Mouse (Mus musculus): ENCODE data around the gene Bpifb1.
"Not testable (repeated sequence)": the region's sequence is repeated elsewhere in the genome, so short reads cannot be mapped to it uniquely, and the experiment has no call there.

The Bpifb1 gene

DNA sequence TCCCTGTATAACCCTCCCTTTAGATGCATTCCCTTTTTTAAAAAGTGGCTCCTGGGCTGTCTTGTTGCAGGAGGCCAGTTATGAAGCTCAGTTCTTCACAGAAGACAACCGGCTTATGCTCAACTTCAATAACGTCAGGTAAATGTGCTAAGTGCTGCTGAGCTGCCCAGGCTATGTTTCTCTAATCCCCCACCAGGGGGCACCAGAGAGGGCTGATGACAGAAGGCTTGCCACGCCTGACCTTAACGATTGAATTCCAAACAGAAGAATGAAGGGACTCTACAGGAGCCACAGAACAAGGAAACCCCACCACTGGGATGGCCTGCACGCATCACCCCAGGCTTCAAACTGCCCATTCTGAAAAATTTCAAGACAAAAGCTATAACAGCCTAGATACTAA, 24.6 kb downstream of the Bpifb1 start:
- DNase-seq = peak in 1 of 2 experiments; percentile 66

DNA sequence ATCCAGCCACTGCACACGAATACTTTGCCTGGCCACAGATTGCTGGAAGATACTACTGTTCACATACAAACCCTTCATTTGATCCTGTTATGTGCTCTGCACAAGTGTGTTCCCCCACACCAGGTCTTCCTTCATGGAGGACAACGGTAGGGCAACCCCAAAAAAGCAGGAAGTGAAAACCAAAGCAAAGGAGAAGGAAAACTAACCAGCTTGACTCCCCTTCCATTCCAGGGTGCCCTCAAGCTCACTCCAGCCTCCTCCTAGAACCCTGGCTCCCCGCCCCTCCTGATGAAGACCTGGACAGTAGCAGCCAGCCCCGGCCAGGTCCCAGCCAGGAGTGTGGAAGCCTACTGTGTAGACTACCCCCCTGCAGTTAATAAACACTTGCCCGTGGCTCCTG, 29.3 kb downstream of the Bpifb1 start:
- DNase-seq = no peak

DNA sequence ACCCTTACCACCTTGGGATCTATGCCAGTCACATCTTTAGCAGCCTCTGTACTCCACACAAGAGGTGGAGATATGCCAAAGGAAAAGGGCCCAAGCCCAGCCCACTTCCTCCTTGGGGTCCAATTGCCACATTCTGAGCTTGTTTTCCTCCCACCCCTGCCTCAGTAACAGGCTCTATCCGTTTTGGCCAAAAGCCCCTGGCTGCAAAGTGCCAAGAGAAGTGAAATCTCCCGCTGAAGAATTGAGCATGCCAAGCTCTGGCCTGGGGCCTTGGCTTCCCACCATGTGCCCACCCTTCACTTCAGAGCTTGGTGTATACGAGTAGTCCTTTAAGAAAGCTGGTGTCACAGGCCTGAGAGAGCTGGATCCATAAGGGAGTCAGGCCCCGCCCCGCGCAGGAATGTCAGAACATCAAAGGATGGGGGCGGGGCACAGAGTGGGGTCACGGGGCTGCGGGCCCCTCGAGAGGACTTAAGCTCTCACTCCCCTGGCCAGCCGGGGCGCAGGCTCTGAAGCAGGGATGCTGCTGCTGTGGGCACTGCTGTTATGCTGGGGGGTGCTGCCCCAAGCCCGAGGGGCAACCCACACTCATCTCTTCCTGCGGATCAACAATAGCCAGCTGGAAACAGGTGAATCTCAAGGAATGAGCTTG, 32.8 kb downstream of the Bpifb1 start, which contains the start of gene Bpifb5:
TSS of gene Bpifb5 (plus strand) at position 478 of the 652 bp plus-strand sequence.
- no peak for DNase-seq

DNA sequence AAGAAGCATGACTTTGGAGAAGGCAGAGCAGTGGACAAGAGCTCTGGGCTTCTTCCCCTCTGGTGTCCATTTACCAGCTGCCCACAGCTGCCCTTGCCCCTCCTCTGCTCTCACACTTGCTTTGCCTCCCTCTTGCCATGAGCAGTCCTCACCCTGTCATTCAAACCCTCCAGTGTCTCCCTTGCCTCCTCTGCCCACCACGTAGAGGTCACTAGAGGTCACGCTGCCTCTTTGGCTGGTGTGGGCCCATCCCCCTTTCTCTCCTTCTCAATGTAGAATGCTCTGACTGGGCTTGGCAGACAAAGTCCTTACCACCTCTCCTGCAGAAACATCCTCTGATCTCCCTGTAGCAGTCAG, 33.3 kb downstream of the Bpifb1 start:
- no peak for DNase-seq

DNA sequence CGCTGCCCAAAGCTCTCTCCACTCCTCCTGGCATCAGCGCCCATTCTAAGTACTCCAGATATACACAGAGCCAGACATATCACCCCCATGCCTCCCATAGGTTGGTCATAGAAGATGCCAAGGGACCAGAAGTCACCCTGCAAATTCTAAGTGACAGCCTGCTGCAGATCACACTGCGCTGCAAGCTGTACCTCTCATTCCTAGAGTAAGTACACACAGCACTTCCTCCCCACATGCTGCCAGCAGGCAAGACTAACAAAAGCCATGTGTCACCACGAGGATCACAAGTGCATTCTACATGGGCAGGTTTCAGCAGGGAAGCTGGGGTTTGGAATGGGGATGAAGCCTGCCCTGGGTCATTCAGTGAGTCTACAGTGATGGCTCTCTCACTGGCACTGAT, 36.4 kb downstream of the Bpifb1 start:
- no peak for DNase-seq

DNA sequence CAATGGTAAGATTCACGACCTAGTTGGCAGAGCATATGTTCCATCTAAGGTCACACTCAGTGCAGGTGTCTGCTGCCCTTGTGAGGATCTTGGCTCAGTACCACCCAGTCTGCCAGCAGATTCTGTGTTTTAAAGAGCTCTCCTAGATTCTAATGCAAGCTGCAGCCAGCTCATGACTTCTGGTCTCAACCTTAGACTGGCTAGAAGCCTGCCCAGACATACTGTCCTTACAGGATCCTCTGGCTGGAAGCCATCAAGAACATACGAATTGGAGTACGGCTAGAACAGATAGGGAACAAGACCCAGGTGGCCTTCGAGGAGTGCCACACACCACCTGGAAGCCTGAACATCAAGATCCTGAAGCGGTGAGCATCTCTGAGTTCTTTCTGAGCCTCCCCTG, 37.2 kb downstream of the Bpifb1 start:
- no peak for DNase-seq

DNA sequence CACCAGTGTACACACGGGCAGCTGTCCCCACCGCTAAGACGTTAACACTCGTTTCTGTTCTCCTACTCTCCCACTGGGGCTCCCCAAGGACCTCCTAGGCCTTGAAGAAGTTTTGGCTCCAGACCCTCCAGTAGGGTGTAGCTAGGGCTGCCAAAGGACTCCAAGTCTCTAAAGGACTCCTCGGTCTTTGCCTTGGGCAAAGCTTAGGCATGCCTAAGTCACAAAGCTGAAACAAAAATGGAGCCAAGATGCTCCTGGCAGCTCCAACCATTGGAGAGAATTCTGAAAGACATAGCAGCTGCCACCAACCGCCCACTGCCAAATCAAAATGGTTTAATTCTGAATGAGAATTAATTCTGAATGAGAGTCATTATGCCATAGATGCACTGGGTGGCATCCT, 42.8 kb downstream of the Bpifb1 start:
- DNase-seq = no peak

DNA sequence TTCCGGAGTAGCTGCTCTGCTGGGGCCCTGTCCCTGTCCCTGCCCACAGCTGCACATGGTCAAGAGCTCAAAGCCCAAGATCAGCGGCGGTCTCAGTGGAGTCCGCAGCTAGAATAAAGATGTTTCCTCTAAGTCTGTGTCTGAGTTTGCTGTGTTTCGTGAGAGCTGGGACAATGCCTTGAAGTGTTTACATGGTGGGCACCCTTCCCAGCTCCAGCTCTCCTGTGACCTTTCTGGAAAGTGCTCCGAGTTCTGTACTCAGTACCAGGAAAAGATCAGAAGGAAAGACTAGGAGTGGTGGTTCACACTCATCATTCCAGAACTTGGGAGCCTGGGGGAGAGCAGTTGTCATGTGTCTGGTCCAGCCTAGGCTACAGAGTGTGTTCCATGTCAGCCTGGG, 50.2 kb downstream of the Bpifb1 start:
- DNase-seq = no peak

DNA sequence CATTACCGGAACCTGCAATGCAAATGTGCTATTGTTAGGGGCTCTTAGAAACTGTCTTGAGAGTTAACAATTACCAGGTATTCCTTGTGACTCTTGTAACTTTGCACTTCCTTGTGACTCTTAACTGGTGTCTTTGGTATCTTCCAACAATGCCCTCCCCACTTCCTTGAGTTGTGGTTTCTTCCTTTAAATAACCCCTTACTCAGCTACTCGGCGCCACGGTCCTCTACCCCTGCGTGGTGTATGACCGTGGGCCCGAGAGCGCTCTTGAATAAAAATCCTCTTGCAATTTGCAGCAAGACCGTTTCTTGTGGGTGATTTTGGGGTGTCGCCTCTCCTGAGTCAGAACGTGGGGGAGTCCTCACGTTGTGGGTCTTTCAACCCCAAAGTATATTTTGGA, 52.1 kb downstream of the Bpifb1 start:
- DNase-seq = not testable (repeated sequence)

DNA sequence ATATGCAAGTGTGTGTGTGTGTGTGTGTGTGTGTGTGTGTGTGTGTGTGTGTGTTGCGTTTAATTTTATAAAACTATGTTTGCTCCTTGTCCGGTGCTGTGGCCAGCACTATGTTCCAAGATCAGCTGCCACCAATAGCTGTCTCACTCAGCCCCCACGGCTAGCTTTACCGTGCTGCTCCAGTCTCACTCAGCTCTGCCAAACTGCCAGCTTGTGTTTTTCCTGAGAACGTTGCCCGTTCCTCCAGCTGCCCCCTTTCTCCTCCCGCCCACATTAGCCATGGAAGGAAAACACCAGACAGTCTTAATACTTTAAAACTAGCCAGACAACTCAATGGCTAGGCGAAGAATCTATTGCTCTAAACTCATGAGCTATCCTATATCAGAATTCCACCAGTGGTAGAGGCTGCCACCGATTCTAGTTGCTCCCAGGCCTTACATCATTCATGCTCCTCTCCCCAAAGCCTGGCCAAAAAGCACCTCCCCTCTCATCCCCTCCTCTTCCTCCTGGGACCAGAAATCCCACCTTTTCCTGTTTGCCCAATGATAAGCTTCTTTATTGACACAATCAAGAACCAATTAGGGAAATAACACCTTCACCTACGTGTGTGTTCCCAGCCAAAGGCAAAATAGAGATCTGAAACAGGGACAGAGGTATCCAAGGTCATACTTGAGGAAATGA, 52.9 kb downstream of the Bpifb1 start:
- no peak for DNase-seq

DNA sequence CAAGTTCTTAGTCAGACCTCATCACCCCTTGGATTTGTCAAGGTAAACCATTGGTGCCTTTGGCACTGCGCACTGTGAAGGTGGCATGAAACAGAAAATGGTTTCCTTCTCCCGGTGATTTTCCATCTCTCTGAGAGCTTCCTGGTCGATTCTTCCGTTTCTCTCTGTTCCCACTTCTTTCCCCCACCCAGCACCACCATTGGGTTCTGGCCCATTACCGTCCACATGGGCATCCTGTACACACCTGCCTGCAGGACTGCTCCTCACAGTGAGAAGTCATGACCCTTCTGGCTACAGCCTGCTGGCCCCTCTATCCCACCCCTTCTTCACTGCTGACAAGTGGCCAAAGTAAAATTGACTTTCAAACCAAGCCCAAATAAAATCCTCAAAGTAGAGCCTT, 54.7 kb downstream of the Bpifb1 start:
- no peak for DNase-seq

DNA sequence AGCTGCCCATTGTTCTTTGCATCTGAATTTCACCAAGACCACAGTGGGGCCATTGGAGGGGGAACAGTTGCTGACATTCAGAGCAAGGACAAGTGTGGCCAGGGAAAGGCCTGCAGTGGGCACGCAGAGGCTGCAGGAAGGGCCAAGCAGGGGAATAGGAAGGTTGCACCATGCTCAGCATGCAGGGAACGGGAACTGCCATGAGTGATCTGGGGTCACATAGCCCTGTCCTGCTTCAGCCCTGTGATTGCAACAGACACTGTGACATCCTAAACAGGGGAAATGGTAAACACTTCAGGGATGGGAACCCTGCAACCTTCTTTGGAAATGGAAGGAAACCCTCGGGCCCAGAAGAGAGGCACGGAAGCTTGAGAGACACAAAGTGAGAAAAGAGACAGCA, 64.6 kb downstream of the Bpifb1 start:
- DNase-seq = not testable (repeated sequence)

DNA sequence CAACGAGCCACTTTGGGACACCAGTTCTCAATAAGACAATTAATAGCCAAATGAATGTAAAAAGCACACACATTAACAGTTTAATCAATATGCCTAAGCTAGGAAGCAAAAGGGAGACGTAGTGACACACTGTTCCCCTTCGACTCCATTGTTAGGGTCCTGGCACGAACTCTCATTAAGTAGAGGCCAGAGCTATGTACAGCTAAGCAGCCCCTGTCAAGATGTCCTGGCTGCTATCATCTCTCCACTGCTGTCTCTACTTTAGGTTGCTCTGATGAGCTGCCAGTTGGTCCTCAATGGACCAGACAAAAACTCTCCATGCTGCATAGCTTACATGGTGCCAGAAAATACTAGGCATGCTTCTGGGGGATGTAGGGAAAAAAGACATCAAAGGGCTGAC, 65.2 kb downstream of the Bpifb1 start:
- no peak for DNase-seq

DNA sequence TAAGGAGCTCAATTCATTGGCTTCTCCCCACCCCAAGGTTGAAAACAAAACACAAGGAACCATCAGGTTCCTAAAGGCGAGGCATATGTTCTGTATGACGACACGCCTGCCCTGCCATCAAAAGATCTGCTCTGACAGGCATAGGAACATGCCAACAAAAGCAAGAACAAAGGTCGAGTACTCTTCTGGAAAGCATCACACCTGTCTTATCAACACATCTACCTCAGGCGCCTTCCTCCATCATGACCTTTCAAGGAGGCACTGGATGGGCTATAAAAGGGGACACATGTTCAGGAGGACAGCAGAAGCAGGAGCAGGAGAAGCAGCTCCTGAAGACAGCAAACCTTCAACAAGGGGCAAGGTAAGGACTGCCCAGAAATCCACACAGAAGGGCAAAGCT, 66.9 kb downstream of the Bpifb1 start, which contains the start of gene Bpifb9a:
TSS of gene Bpifb9a (plus strand) at position 301 of the 400 bp plus-strand sequence.
- DNase-seq = not testable (repeated sequence)

DNA sequence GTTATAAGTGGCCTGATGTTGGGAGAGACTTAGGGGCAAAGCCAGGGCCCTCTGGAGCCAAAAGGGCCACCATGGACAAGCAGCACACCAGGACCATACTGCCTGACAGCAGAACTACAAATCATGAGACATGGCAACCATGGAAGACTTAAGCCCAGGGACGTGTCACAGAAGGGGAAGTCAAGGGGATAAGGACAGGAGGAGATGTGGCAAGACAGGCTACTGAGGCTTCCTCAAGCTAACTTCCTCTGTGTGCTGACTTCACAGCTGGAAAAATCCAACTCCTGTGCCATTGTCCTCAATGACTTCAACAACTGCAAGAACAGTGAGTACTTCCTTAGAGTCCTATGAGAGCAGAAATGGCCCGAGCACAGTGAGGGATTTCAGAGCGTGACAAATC, 73.8 kb downstream of the Bpifb1 start:
- not testable (repeated sequence) for DNase-seq

Measured in spleen, adult 18-20 months (tissue).